Mouse (Mus musculus) forebrain, embryonic 13.5 days (tissue): ENCODE measurements around the gene Fam162b. TPM values are rescaled to one million over a fixed set of nuclear protein-coding genes. Genes with fewer than 3 reads are reported as not detected.
A peak's percentile ranks its signal among the peaks of the same experiment; 100 is the strongest.

Experiments used
- ATAC-seq: fragments of 200-750 bp; cut with Nextera tagmentation; 2 replicates; pipeline ENCODE4 v1.8.0; 2017
- H3K27ac ChIP-seq: fragments of 300-500 bp; sonication (generic); 2 replicates; pipeline ENCODE4 v1.5.1; 2015; ENCODE audit warnings: inconsistent platforms, mild to moderate bottlenecking, moderate library complexity
- H3K27me3 ChIP-seq: fragments of 300-500 bp; sonication (generic); 2 replicates; pipeline ENCODE4 v1.6.1; 2015; ENCODE audit warnings: mild to moderate bottlenecking, inconsistent platforms
- H3K36me3 ChIP-seq: fragments of 300-500 bp; sonication (generic); 2 replicates; pipeline ENCODE4 v1.6.1; 2015; ENCODE audit warnings: mild to moderate bottlenecking, inconsistent platforms; ENCODE audit not compliant: poor library complexity, severe bottlenecking
- H3K4me1 ChIP-seq: fragments of 300-500 bp; sonication (generic); 2 replicates; pipeline ENCODE4 v1.6.1; 2015; ENCODE audit warnings: inconsistent platforms
- H3K4me2 ChIP-seq: fragments of 300-500 bp; sonication (generic); 2 replicates; pipeline ENCODE4 v1.6.1; 2015; ENCODE audit warnings: inconsistent platforms, mild to moderate bottlenecking, moderate library complexity
- H3K4me3 ChIP-seq: fragments of 300-500 bp; sonication (generic); 2 replicates; pipeline ENCODE4 v1.5.1; 2015; ENCODE audit warnings: mild to moderate bottlenecking, inconsistent platforms
- H3K9ac ChIP-seq: fragments of 300-500 bp; sonication (generic); 2 replicates; pipeline ENCODE4 v1.6.1; 2015; ENCODE audit warnings: mild to moderate bottlenecking, inconsistent platforms
- H3K9me3 ChIP-seq: fragments of 300-500 bp; sonication (generic); replicated peaks from 2 replicates; pipeline ENCODE4 v1.6.1; 2016; ENCODE audit warnings: inconsistent platforms
- WGBS: fragments of 180-500 bp; shearing (Covaris S2); methylation state at CpG from one replicate; pipeline ENCODE4 v1.1.7; 2015; 5-methylcytosine and 5-hydroxymethylcytosine counted together
- polyA plus RNA-seq: library from polyadenylated mRNA; unstranded; fragments of >200 nt; fragmentation: Nextera tagmentation; extraction: Ambion mirVana; gene quantifications from 2 replicates; pipeline ENCODE4 v1.2.1, GENCODE M21; 2015

The Fam162b gene
- 2.6 and 3.2 TPM in 2 replicates for polyA plus RNA-seq

DNA sequence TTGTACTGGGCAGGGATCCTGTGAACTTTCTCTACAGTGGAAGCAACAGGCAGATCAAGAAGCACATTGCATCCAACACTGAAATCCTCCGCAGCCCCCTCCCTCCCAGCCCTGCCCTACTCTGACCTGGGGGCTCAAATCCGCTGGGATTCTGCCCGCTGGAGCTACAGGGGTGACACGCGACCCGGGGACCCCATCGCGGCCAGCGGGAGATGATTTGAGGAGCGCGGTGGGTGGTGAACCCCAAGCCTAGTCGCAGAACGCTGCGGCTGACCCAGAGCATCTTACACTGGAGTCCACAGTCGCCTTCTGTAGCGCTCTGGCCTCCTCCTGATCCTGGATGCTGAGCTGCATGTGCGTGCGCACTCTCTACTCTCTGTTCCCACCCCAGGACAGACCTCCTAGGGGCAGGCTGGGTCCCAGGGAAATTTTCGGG is at the start of gene Fam162b:
Gene Fam162b (minus strand): TSS at position 379 of the 436 bp plus-strand sequence.
- Histone ChIP-seq H3K27ac (no peak within 1 kb of the TSS), H3K27me3 (peaks cover 11% of the 10 kb centered on the region), H3K9ac (no peak within 1 kb of the TSS), H3K36me3 (no peaks in the 10 kb centered on the region), H3K9me3 (no peaks in the 10 kb centered on the region), H3K4me2 (peak within 1 kb of the TSS; percentile 58), H3K4me1 (0 out of 2 replicates have a peak, but pooled peaks cover 4% of the 10 kb centered on the region), H3K4me3 (peak within 1 kb of the TSS; percentile 24)
- WGBS = 5% methylated on average over 19 of the region's 19 CpGs
- ATAC-seq = 0 out of 2 replicates have a peak, but pooled peaks have one; percentile 19

DNA sequence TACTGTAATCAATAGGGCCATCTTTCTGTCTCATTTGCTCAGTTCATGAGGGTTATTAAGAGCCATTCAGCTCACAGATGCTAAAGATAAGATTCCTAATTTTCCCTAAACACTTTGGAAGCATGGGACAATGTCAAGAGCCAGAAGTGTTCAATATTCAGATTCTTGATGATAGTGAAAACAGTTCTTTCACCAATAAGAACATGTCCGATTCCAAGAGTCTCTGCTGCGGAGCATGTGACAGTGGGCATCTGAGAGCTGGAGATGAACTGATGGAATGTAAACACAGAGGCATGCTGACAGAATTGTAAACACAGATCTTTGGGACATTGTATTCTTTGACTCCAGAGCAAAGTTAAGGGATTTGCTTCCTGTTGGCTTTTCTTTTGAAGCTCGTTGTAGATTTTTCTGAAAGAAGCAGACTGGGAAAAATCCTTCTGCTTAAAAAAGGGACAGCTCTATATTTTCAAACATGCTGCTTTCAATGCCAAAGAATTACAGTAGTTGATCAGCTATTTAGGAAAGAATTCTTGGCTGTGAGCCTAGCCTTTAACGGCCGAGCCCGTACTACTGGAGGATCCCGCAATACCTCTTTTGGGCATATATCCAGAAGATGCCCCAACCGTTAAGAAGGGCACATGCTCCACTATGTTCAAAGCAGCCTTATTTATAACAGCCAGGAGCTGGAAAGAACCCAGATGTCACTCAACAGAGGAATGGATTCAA is 41.3 kb upstream of the Fam162b start, which contains the start of gene Gprc6a:
Gene Gprc6a (minus strand): TSS at position 51 of the 726 bp plus-strand sequence.
- no peaks in the 10 kb centered on the region for H3K36me3 ChIP-seq
- no peak within 1 kb of the TSS for H3K27ac ChIP-seq
- no peaks in the 10 kb centered on the region for H3K9me3 ChIP-seq
- 49% methylated on average over 8 of the region's 8 CpGs for WGBS
- H3K4me3 ChIP-seq = no peak within 1 kb of the TSS
- no peak within 1 kb of the TSS for H3K9ac ChIP-seq
- ATAC-seq = no peak
- H3K4me2 ChIP-seq = no peak within 1 kb of the TSS
- H3K27me3 ChIP-seq = no peaks in the 10 kb centered on the region
- H3K4me1 ChIP-seq = peaks cover 7% of the 10 kb centered on the region; the same call in 1 of the 2 replicates

DNA sequence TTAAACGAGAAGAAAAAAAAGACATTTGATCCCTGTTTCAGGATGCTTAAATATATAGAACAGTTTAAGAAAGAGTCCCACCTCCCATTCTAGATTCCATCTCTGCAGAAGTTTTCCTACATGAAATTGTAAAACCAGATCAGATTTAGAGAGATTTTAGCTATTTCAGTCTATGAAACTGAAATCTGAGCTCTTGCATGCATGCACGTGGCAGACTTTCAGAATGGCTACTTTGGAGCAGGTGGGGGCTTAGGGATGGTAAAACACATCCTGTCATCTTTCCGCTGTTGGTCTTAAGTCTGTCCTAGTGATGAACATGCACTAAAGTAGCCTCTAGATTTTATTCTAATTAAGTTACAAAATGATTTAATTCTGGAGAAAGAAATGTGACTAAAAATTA is 30.9 kb upstream of the Fam162b start:
- no peaks in the 10 kb centered on the region for H3K9me3 ChIP-seq
- no peak for ATAC-seq
- WGBS = 87% methylated on average over 3 of the region's 3 CpGs
- no peak overlapping the region for H3K9ac ChIP-seq
- H3K27me3 ChIP-seq = no peaks in the 10 kb centered on the region
- H3K4me1 ChIP-seq = no peaks in the 10 kb centered on the region
- no peak overlapping the region for H3K4me2 ChIP-seq
- H3K4me3 ChIP-seq = no peak overlapping the region
- H3K27ac ChIP-seq = no peak overlapping the region
- no peaks in the 10 kb centered on the region for H3K36me3 ChIP-seq

DNA sequence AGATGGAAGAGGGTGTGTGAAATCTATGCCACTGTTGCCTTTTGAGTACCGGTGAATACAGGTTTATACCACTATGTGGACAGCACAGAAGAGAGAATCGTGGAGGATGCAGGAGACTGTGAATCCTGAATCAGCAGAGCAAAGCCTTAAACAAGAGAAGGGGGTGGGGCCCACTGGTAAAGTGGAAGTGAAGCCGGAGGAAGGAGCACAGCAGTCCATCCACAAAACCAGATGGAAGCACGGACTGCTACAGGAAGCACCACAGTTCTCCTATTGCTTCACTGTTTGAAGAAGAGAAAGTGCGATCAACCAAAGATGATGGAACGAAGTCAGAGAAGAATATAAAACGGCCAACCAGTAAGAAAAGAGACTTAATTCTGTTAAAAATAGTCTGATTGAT is 29.8 kb upstream of the Fam162b start:
- Histone ChIP-seq H3K9ac (no peak overlapping the region), H3K27ac (no peak overlapping the region), H3K4me2 (no peak overlapping the region), H3K9me3 (no peaks in the 10 kb centered on the region), H3K4me1 (no peaks in the 10 kb centered on the region), H3K4me3 (no peak overlapping the region), H3K27me3 (no peaks in the 10 kb centered on the region), H3K36me3 (no peaks in the 10 kb centered on the region)
- whole genome bisulfite sequencing = 60% methylated on average over 7 of the region's 7 CpGs
- ATAC-seq = no peak

DNA sequence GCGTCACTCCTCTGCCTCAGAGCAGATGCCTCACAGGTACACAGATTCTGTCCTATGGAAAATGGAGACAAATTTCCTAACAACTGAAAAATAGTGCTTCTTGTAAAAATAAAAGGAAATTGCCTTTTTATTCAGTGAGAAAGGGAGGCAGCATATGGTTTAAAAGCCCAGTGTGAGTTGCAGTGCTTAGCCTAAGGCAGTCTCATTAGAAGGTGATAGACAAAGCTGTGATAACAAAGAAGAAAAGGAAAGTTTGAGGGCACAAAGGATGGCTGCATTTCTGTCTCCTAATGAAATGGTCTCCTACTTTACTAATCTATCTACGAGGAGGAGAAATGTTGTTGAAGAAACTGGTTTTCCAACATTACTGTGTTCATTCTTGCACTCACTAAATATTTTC is 28.2 kb upstream of the Fam162b start:
- WGBS = 57% methylated on average over 2 of the region's 2 CpGs
- Histone ChIP-seq H3K4me2 (no peak overlapping the region), H3K27ac (no peak overlapping the region), H3K27me3 (no peaks in the 10 kb centered on the region), H3K9ac (no peak overlapping the region), H3K36me3 (no peaks in the 10 kb centered on the region), H3K9me3 (no peaks in the 10 kb centered on the region), H3K4me1 (no peaks in the 10 kb centered on the region), H3K4me3 (no peak overlapping the region)
- peak; percentile 75; the same call in 1 of the 2 replicates for ATAC-seq

DNA sequence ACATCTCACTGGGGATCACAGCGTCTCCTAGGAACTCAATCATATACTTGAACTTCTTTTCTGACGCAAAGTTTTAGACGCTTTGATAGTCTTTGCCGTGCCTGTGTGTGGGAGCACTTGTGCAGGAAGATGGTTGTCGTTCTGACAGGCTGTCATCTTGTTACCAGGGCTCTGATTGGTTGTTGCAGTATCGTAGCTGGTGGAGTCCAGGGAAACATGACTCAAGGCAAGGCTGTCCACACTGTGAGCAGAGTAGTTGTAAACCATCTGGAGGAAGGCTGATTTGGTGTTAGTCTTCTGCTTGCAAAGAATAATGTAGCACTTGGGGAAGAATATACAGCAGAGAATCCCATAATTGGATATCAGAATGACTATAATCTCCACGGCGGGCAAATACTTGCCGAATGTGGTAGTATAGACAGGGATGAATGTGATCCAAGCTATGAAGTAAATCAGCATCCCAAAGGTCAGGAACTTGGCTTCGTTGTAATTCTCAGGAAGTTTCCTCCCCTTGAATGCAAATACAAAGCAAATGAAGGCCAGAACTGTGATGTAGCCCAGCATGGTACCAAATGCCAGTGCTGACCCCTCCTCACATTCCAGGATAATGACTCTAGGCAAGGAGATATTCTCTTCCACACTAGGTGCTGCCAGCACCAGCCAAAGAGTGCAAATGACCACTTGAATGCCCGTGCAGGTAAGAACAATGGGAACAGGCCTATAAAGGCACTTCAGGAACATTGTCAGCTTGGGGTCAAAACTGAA is 24.7 kb upstream of the Fam162b start:
- H3K9me3 ChIP-seq = no peaks in the 10 kb centered on the region
- 75% methylated on average over 11 of the region's 11 CpGs for WGBS

DNA sequence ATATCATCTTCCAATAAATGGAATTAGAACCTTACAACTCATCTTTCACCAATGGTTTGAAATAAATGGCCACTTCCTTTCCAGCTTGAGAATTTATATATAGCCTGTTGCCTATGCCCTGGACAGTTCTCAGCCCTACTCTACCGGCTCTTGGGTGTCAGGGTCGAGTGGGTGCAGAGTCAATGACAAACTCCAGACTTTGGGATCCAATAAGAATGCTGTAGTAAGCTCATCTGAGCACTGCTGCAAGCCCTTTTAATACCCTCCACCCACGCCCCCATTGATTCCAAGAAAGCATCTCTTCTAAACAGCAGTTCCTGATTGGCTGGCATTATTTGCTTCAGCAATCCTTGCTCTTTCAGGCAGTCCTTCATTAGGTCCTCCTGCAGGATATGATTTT is 23.1 kb upstream of the Fam162b start:
- no peak overlapping the region for H3K27ac ChIP-seq
- no peak overlapping the region for H3K9ac ChIP-seq
- H3K4me1 ChIP-seq = no peaks in the 10 kb centered on the region
- no peak overlapping the region for H3K4me3 ChIP-seq
- WGBS = 72% methylated on average over 3 of the region's 3 CpGs
- H3K4me2 ChIP-seq = no peak overlapping the region
- no peaks in the 10 kb centered on the region for H3K9me3 ChIP-seq
- no peaks in the 10 kb centered on the region for H3K36me3 ChIP-seq
- no peaks in the 10 kb centered on the region for H3K27me3 ChIP-seq
- no peak for ATAC-seq

More for the DNA sequence above, 24.7 kb upstream of the Fam162b start:
- H3K27ac ChIP-seq = no peak overlapping the region
- H3K4me3 ChIP-seq = no peak overlapping the region
- no peak overlapping the region for H3K9ac ChIP-seq
- H3K4me2 ChIP-seq = no peak overlapping the region
- H3K27me3 ChIP-seq = no peaks in the 10 kb centered on the region
- no peaks in the 10 kb centered on the region for H3K4me1 ChIP-seq
- no peaks in the 10 kb centered on the region for H3K36me3 ChIP-seq
- no peak for ATAC-seq

DNA sequence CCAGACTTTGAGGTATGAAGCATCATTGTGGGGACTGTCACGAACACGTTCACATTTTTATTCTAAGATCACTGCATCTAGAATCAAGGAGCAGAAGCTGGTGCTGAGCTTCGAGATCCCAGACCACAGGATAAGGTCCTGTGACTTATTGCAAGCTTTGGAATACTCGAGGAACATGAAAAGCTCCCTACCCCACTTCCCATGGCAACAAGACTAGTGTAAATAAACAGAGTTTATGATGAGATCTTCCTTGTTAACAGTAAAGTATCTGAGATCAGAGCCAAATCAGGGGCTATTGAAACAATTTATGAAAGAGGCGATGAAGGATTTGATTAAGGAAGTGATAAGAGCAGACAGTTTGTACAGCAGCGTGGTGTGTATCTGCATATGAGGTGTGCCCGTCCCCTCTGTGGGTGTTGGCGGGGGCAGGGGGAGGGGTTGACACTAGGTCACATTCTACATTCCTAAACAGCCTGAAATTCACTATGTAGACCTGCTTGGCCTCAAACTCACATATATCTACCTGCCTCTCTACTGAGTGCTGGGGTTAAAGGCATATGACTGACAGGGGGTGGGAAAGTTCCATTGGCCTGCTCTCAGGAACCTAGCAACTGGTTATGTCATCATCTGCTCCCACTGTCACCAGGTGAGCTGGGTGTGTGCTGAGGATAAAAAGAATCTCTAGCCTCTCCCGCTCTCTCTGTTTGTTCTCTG is 21.8 kb upstream of the Fam162b start:
- Histone ChIP-seq H3K36me3 (no peaks in the 10 kb centered on the region), H3K4me3 (no peak overlapping the region), H3K9ac (no peak overlapping the region), H3K4me1 (no peaks in the 10 kb centered on the region), H3K9me3 (no peaks in the 10 kb centered on the region), H3K4me2 (no peak overlapping the region), H3K27ac (no peak overlapping the region), H3K27me3 (no peaks in the 10 kb centered on the region)
- WGBS = 87% methylated on average over 9 of the region's 9 CpGs
- ATAC-seq = no peak

DNA sequence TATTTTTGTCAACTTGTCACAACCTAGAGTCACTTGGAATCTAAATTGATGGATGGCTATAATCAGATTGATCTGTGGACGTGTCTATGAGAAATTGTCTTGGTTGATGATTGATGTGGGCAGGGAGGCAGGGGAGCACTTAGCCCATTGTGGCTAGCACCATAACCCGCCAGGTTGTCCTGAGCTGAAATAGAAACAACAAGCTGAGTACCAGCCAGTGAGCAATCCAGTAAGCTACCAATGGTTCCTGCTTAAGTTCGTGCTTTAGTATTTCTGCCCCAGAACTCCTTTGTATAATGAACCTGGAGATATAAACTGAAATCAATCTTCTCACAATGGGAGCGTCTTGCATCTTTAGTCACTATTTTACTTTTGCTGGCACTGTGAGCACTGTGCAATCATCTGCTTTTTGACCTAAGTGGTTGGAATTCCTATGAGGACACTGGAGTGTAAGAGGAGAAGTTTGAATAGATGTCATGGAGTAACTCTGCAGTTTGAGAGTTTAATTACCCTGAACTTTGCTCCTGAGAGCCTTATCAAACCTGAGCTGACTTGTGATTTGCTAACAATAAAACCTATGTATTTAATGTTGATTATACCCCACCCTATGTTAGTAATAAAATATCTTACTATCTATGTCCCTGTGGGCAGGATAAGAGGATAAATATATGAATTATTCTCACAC is 19.6 kb upstream of the Fam162b start:
- Histone ChIP-seq H3K9me3 (no peaks in the 10 kb centered on the region), H3K4me2 (no peak overlapping the region), H3K27ac (no peak overlapping the region), H3K4me1 (no peaks in the 10 kb centered on the region), H3K9ac (no peak overlapping the region), H3K4me3 (no peak overlapping the region), H3K27me3 (no peaks in the 10 kb centered on the region), H3K36me3 (no peaks in the 10 kb centered on the region)
- WGBS = 79% methylated on average over 4 of the region's 4 CpGs
- no peak for ATAC-seq

DNA sequence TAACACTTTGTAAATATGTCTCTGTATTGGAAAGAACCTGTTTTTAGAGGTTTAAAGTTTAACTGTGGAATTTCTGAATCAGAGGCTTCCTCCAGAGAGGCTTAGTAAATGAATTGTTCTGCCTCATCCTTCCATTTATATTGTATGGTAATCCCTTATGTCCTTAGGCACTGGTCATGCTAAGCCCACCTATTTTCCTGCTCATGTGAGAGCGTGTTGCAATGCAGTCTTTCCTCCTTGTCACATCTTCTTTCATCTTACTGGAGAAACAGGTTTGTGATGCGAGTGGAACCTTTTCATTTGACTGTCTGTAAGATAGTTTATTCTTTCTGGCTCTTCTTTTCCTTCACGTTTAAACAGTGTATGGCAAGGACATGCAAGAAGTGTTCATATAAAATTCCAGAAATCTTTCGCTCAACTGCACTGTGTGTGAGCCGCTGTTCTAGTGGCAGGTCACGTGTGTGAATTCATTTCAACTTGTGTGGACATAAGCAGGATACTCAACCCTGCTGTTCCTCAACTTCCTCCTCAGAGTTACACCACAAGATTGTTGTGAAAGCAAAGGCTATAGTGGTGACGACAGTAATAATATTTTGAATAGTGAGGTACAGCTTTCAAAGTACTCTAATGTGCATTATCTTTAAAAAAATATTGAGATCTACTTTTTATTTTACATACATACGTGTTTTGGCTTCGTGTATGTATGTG is 6.8 kb upstream of the Fam162b start:
- no peaks in the 10 kb centered on the region for H3K9me3 ChIP-seq
- H3K36me3 ChIP-seq = no peaks in the 10 kb centered on the region
- no peak overlapping the region for H3K4me2 ChIP-seq
- 90% methylated on average over 9 of the region's 9 CpGs for WGBS
- H3K4me3 ChIP-seq = no peak overlapping the region
- H3K9ac ChIP-seq = no peak overlapping the region
- no peak for ATAC-seq
- no peak overlapping the region for H3K27ac ChIP-seq
- no peaks in the 10 kb centered on the region for H3K4me1 ChIP-seq
- H3K27me3 ChIP-seq = no peaks in the 10 kb centered on the region
